Mouse (Mus musculus): ENCODE data around the gene D930007J09Rik.

GRCm38 (mm10) chr13:32783055-32783454 lies 19.6 kb downstream of the D930007J09Rik start:
- TF ChIP-seq POLR2A (IDR thresholded peaks at IDR 0.05; ENCODE audit: insufficient read depth, low read depth, low read length), result no peak
- no peak for TF ChIP-seq CTCF (IDR thresholded peaks at IDR 0.05; ENCODE audit: insufficient read depth, low read depth, low read length)
